Mouse (Mus musculus): ENCODE data around the gene Gaa.

DNA sequence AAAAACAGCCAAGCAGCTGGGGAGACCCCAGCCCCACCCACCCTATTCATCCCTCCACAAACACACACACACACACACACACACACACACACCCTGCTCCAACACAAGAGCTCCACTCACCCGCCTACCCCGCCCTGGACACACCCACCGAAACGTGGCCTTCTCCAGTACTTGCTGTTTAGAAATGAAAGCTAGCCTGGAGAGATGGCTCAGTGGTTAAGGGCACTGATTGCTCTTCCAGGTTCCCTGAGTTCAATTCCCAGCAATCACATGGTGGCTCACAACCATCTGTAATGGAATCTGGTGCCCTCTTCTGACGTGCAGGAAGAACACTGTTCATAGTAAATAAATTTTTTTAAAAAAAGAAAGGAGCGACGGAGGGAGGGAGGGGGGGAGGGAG, 1.9 kb upstream of the Gaa start:
- TF ChIP-seq CTCF (IDR thresholded peaks at IDR 0.05; ENCODE audit: insufficient read depth, low read length) (no peak), POLR2A (IDR thresholded peaks at IDR 0.05; ENCODE audit: borderline replicate concordance, extremely low read depth, low read depth, low read length) (no peak)

All from lung, adult 2 months (tissue).